Mouse (Mus musculus) spleen, adult 2 months (tissue): Measurements from ENCODE around the gene Naaladl2. TPM values are rescaled to one million over a fixed set of nuclear protein-coding genes. Genes with fewer than 3 reads are reported as not detected.

Experiments used
- DNase-seq, 2 experiments: peaks; one replicate each; pipeline versions ENCODE4 v3.0.0 to v3.0.0-alpha.2; 2012 to 2021; ENCODE audit warnings: low spot score in 2 of 2, low read depth in 1 of 2
- H3K27ac ChIP-seq: fragments of 200-500 bp; 2 replicates; pipeline ENCODE4 v1.5.1; 2012; ENCODE audit warnings: low read length, inconsistent platforms; ENCODE audit not compliant: insufficient read depth
- H3K27me3 ChIP-seq: fragments of 200-500 bp; 2 replicates; pipeline ENCODE4 v1.6.1; 2012; ENCODE audit warnings: mild to moderate bottlenecking, moderate library complexity, low read length, inconsistent platforms; ENCODE audit not compliant: control insufficient read depth, insufficient read depth
- H3K36me3 ChIP-seq: fragments of 200-500 bp; 2 replicates; pipeline ENCODE4 v1.6.1; 2012; ENCODE audit warnings: mild to moderate bottlenecking, low read length, inconsistent platforms; ENCODE audit not compliant: control insufficient read depth, insufficient read depth
- H3K4me1 ChIP-seq: fragments of 200-500 bp; 2 replicates; pipeline ENCODE4 v1.6.1; 2011; ENCODE audit warnings: inconsistent platforms; ENCODE audit not compliant: control insufficient read depth, insufficient read depth, insufficient read length
- H3K4me3 ChIP-seq: fragments of 200-500 bp; 2 replicates; pipeline ENCODE4 v1.5.1; 2011; ENCODE audit warnings: mild to moderate bottlenecking, inconsistent platforms; ENCODE audit not compliant: insufficient read depth, insufficient read length; ENCODE audit errors: extremely low read depth
- CTCF ChIP-seq: fragments of 200-500 bp; IDR thresholded peaks from 2 replicates; pipeline ENCODE4 v1.5.1; 2011; ENCODE audit warnings: mild to moderate bottlenecking, inconsistent platforms; ENCODE audit not compliant: insufficient read depth, insufficient read length, insufficient replicate concordance; ENCODE audit errors: extremely low read depth
- POLR2A ChIP-seq: fragments of 200-500 bp; IDR thresholded peaks from 2 replicates; pipeline ENCODE4 v1.6.1; 2011; ENCODE audit warnings: low read depth, low read length, inconsistent platforms
- whole genome bisulfite sequencing: fragments of 180-500 bp; shearing (Covaris S2); methylation state at CpG from one replicate; pipeline ENCODE4 v1.1.7; 2018; 5-methylcytosine and 5-hydroxymethylcytosine counted together
- polyA plus RNA-seq: library from polyadenylated mRNA; depleted of rRNA; stranded (reverse); fragments of >200 nt; gene quantifications from 2 replicates; pipeline ENCODE4 v1.2.3, GENCODE M21; 2012

Gene Naaladl2
- polyA plus RNA-seq, 1 experiment: not detected

- no peak for TF ChIP-seq POLR2A
- no peak for TF ChIP-seq CTCF
- no peaks in the 10 kb centered on the region for H3K4me1 ChIP-seq
- no peak overlapping the region for H3K27ac ChIP-seq
- WGBS: 96% methylated on average over 1 of the region's 1 CpGs
- H3K36me3 ChIP-seq: no peaks in the 10 kb centered on the region
- no peak overlapping the region for H3K4me3 ChIP-seq
- no peak for DNase-seq
- no peaks in the 10 kb centered on the region for H3K27me3 ChIP-seq
Measured at GRCm38 (mm10) chr3:24106391-24106790, 1037.7 kb downstream of the Naaladl2 start.

GRCm38 (mm10) chr3:24079761-24080160 lies 1064.3 kb downstream of the Naaladl2 start:
- no peaks in the 10 kb centered on the region for H3K36me3 ChIP-seq

DNA sequence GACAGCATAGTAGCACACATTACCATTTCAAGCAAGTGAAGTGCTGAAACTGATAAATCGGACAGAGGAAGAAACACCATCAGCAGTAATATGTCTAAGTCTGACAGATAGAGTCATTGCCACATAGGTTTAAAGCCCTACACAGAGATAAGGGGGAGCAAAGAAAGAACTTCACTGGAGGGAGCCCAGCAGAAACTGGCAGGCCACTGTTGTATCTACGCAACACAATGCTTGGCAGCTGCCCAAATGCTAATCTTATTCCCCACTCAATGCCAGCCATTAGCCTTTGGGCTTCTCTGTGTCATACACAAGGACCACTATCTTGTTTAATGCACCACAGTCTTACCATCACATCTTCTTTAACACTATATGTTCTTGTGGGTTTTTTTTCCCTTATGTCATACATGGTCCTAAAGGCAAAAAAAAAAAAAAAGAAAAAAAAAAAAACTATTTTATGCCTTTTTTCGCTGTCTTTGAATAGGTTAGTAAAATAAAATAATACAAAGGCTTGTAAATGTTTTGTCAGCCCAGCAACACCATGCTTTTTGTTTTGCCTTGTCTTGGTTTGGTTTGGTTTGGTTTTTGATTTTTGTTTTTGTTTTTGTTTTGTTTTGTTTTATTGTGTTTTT lies 1072.8 kb downstream of the Naaladl2 start:
- H3K36me3 ChIP-seq: no peaks in the 10 kb centered on the region
- H3K4me3 ChIP-seq: no peak overlapping the region
- 79% methylated on average over 3 of the region's 3 CpGs for WGBS
- no peaks in the 10 kb centered on the region for H3K4me1 ChIP-seq
- H3K27ac ChIP-seq: no peak overlapping the region
- TF ChIP-seq POLR2A (no peak), CTCF (no peak)
- H3K27me3 ChIP-seq: no peaks in the 10 kb centered on the region
- no peak for DNase-seq

More at GRCm38 (mm10) chr3:24079761-24080160, 1064.3 kb downstream of the Naaladl2 start:
- 54% methylated on average over 4 of the region's 4 CpGs for WGBS
- TF ChIP-seq CTCF (no peak), POLR2A (no peak)
- no peak overlapping the region for H3K4me3 ChIP-seq
- no peak for DNase-seq
- no peaks in the 10 kb centered on the region for H3K4me1 ChIP-seq
- H3K27me3 ChIP-seq: no peaks in the 10 kb centered on the region
- no peak overlapping the region for H3K27ac ChIP-seq

DNA sequence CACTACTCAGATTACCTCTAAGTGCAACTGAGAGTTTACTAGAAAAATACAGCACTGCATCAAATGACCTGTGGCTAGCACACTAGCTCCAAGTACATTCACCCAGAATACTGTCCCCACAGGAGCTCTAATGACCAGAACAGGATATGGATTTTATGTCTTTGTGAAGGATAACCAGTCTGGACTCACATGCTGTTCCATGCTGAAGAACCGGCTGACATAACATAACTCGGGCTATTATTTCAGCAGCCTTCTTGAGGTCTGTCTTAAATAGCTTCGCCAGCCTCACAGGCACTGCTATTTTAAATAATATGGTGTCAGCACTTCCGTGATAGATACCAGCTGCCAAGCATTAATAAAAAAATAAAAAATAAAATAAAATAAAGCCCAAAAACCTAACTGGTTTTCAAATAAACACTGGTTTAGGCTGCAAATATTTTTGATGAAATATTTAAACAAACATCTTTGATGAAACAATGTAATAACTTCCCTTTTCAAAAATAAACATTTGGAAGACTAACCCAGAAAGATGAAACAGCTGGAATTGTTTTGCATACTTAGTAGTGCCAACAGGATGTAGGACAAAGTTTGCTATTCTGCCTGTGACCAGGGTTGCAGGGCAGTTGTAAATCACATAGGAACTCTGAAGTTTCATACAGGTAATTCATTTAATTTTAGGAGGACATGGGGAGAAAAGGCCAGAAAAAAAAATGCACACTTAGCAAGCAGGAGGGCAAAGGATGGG lies 1073.5 kb downstream of the Naaladl2 start:
- no peak overlapping the region for H3K27ac ChIP-seq
- H3K27me3 ChIP-seq: no peaks in the 10 kb centered on the region
- H3K36me3 ChIP-seq: no peaks in the 10 kb centered on the region
- H3K4me1 ChIP-seq: no peaks in the 10 kb centered on the region
- no peak overlapping the region for H3K4me3 ChIP-seq
- no peak for TF ChIP-seq CTCF
- TF ChIP-seq POLR2A: no peak
- 84% methylated on average over 4 of the region's 4 CpGs for WGBS
- no peak for DNase-seq

DNA sequence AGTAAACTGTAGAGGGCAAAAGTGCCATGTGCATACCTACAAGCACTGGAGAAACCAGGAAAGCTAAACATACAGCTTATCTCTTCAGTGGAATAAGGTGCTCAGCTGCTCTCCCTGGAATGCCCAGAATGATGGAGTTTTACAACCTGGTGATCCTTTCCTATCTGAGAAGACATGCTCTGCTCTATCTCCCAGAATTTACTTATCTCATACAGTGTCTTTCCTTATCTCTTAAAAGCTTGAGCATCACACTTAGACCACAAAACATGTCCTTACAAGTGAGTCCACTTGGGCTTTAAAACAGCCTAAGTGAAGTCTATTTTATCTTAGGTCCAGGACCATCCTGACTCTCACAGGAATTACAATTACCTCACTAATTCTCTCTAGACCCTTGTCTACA lies 1095.8 kb downstream of the Naaladl2 start:
- Histone ChIP-seq H3K27ac (no peak overlapping the region), H3K27me3 (no peaks in the 10 kb centered on the region), H3K36me3 (no peaks in the 10 kb centered on the region), H3K4me3 (no peak overlapping the region), H3K4me1 (no peaks in the 10 kb centered on the region)
- no peak for TF ChIP-seq CTCF
- no peak for TF ChIP-seq POLR2A
- no peak for DNase-seq

GRCm38 (mm10) chr3:24001741-24002140 lies 1142.3 kb downstream of the Naaladl2 start:
- Histone ChIP-seq H3K4me3 (no peak overlapping the region), H3K4me1 (no peaks in the 10 kb centered on the region), H3K36me3 (no peaks in the 10 kb centered on the region), H3K27ac (no peak overlapping the region), H3K27me3 (no peaks in the 10 kb centered on the region)
- TF ChIP-seq POLR2A (no peak), CTCF (no peak)
- DNase-seq: no peak
- 36% methylated on average over 1 of the region's 1 CpGs for WGBS

DNA sequence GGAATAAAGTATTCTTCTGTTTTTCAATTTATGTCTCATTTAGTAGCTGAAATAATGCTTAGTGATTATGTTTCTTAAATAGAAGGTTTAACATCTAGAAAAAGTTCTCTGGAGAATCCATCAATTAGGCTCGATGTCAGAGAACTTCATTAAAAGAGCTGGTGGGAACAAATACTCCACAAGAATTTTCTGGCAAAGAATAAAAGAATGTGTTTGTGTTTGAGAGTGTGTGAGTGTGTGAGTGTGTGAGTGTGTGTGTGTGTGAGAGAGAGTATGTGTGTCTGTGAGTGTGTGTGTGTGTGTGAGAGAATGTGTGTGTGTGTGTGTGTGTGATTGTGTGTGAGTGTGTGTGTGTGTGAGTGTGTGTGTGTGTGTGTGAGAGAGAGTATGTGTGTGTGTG lies 1170.3 kb downstream of the Naaladl2 start:
- DNase-seq: no peak
- TF ChIP-seq POLR2A: no peak
- no peak for TF ChIP-seq CTCF
- Histone ChIP-seq H3K27ac (no peak overlapping the region), H3K36me3 (no peaks in the 10 kb centered on the region), H3K27me3 (no peaks in the 10 kb centered on the region), H3K4me1 (no peaks in the 10 kb centered on the region), H3K4me3 (no peak overlapping the region)
- 80% methylated on average over 1 of the region's 1 CpGs for WGBS
